Mouse (Mus musculus): ENCODE measurements around the gene Zfp605. TPM values are rescaled to one million over a fixed set of nuclear protein-coding genes. Genes with fewer than 3 reads are reported as not detected.

Gene Zfp605
- polyA plus RNA-seq, 1 experiment from 2014 or later = 15.1 TPM

Other genes starting within 250 kb of the Zfp605 start
- gene Gm15446, start 186.7 kb upstream of the Zfp605 start, polyA plus RNA-seq (2014; fragmentation: Nextera tagmentation; extraction: Ambion mirVana) = 0.33 and 0.43 TPM in 2 replicates
- 23.5 and 24.4 TPM in 2 replicates for gene Zfp932, start 113.6 kb upstream of the Zfp605 start, polyA plus RNA-seq (2014; fragmentation: Nextera tagmentation; extraction: Ambion mirVana)
- 4.5 and 5.0 TPM in 2 replicates for gene Gm17655, start 37.6 kb upstream of the Zfp605 start, polyA plus RNA-seq (2014; fragmentation: Nextera tagmentation; extraction: Ambion mirVana)
- 0.51 and 0.57 TPM in 2 replicates for gene Gm35315, start 15.7 kb upstream of the Zfp605 start, polyA plus RNA-seq (2014; fragmentation: Nextera tagmentation; extraction: Ambion mirVana)
- gene Plcxd1, start 10.1 kb upstream of the Zfp605 start, polyA plus RNA-seq (2014; fragmentation: Nextera tagmentation; extraction: Ambion mirVana) = 0.69 and 1.1 TPM in 2 replicates
- 46.5 TPM in 2 replicates for gene Gtpbp6, start 1.9 kb upstream of the Zfp605 start, polyA plus RNA-seq (2014; fragmentation: Nextera tagmentation; extraction: Ambion mirVana)
- gene Chfr, start 25.8 kb downstream of the Zfp605 start, polyA plus RNA-seq (2014; fragmentation: Nextera tagmentation; extraction: Ambion mirVana) = 82.1 and 82.9 TPM in 2 replicates
- gene Golga3, start 66.6 kb downstream of the Zfp605 start, polyA plus RNA-seq (2014; fragmentation: Nextera tagmentation; extraction: Ambion mirVana) = 20.0 and 29.1 TPM in 2 replicates
- 21.9 and 32.5 TPM in 2 replicates for gene Ankle2, start 120.9 kb downstream of the Zfp605 start, polyA plus RNA-seq (2014; fragmentation: Nextera tagmentation; extraction: Ambion mirVana)
- gene Pgam5, start 159.8 kb downstream of the Zfp605 start, polyA plus RNA-seq (2014; fragmentation: Nextera tagmentation; extraction: Ambion mirVana) = 102 and 108 TPM in 2 replicates
- gene Pxmp2, start 176.1 kb downstream of the Zfp605 start, polyA plus RNA-seq (2014; fragmentation: Nextera tagmentation; extraction: Ambion mirVana) = 6.1 and 8.3 TPM in 2 replicates
- gene Pole, start 176.2 kb downstream of the Zfp605 start, polyA plus RNA-seq (2014; fragmentation: Nextera tagmentation; extraction: Ambion mirVana) = 12.2 and 15.1 TPM in 2 replicates
- gene P2rx2, start 233.1 kb downstream of the Zfp605 start, polyA plus RNA-seq (2014; fragmentation: Nextera tagmentation; extraction: Ambion mirVana) = 5.9 and 6.4 TPM in 2 replicates
- gene Lrcol1, start 234.6 kb downstream of the Zfp605 start, polyA plus RNA-seq (2014; fragmentation: Nextera tagmentation; extraction: Ambion mirVana) = not detected in 2 replicates